Mouse (Mus musculus) bone marrow macrophage, adult 2 months (primary cell): Measurements from ENCODE around the gene Bud23. TPM values are rescaled to one million over a fixed set of nuclear protein-coding genes. Genes with fewer than 3 reads are reported as not detected.

Experiments
- H3K27ac ChIP-seq: 2 replicates; pipeline ENCODE4 v1.5.1; 2012; ENCODE audit warnings: low read depth, low read length; ENCODE audit not compliant: insufficient read depth
- H3K4me1 ChIP-seq: 2 replicates; pipeline ENCODE4 v1.6.1; 2012; ENCODE audit warnings: low read length; ENCODE audit not compliant: control insufficient read depth, insufficient read depth
- H3K4me3 ChIP-seq: 2 replicates; pipeline ENCODE4 v1.5.1; 2012; ENCODE audit warnings: mild to moderate bottlenecking, low read length, moderate library complexity; ENCODE audit not compliant: insufficient read depth
- CTCF ChIP-seq: IDR thresholded peaks from 2 replicates; pipeline ENCODE4 v1.5.1; 2012; ENCODE audit warnings: low read depth, mild to moderate bottlenecking, low read length, moderate library complexity
- POLR2A ChIP-seq: IDR thresholded peaks from 2 replicates; pipeline ENCODE4 v1.6.1; 2012; ENCODE audit warnings: mild to moderate bottlenecking, low read depth, low read length, borderline replicate concordance
- polyA plus RNA-seq: library from polyadenylated mRNA; stranded (reverse); fragments of >200 nt; gene quantifications from 2 replicates; pipeline ENCODE4 v1.2.4, GENCODE M21; 2012; ENCODE audit not compliant: missing spikeins, insufficient read depth, insufficient read length

Gene Bud23
- polyA plus RNA-seq, 1 experiment = 45.0 TPM

GRCm38 (mm10) chr5:135009590-135010319, 55.0 kb downstream of the Bud23 start:
- H3K4me1 ChIP-seq = peaks cover 9% of the 10 kb centered on the region
- TF ChIP-seq CTCF (no peak), POLR2A (0 out of 2 replicates have a peak, but pooled peaks have one; percentile 14)
- peak overlapping the region; percentile 79 for H3K4me3 ChIP-seq
- peak overlapping the region; percentile 90 for H3K27ac ChIP-seq

- H3K4me1 ChIP-seq = peaks cover 9% of the 10 kb centered on the region
- TF ChIP-seq CTCF (no peak), POLR2A (no peak)
- peak within 1 kb of the TSS; percentile 90 for H3K27ac ChIP-seq
- peak within 1 kb of the TSS; percentile 79 for H3K4me3 ChIP-seq
Measured at GRCm38 (mm10) chr5:135008671-135009589, 55.8 kb downstream of the Bud23 start, which contains the start of gene Abhd11. Gene Abhd11, plus strand, starts transcription at chr5:135009152.

GRCm38 (mm10) chr5:135007802-135008571, 56.8 kb downstream of the Bud23 start:
- TF ChIP-seq POLR2A (no peak), CTCF (no peak)
- peak overlapping the region; percentile 58 for H3K27ac ChIP-seq
- peak overlapping the region; percentile 57 for H3K4me3 ChIP-seq
- H3K4me1 ChIP-seq = peaks cover 9% of the 10 kb centered on the region

Other genes with a start within 250 kb of the Bud23 start
- gene Tmem270, start 158.2 kb downstream of the Bud23 start, polyA plus RNA-seq = not detected in 2 replicates
- not detected in 2 replicates for gene Cldn13, start 149.4 kb downstream of the Bud23 start, polyA plus RNA-seq
- 7.0 and 8.4 TPM in 2 replicates for gene Mettl27, start 132.6 kb downstream of the Bud23 start, polyA plus RNA-seq
- not detected in 2 replicates for gene Cldn4, start 118.0 kb downstream of the Bud23 start, polyA plus RNA-seq
- not detected in 2 replicates for gene Cldn3, start 78.7 kb downstream of the Bud23 start, polyA plus RNA-seq
- 12.2 and 13.0 TPM in 2 replicates for gene Abhd11, start 55.8 kb downstream of the Bud23 start, polyA plus RNA-seq
- 0.76 and 0.84 TPM in 2 replicates for gene Stx1a, start 41.5 kb downstream of the Bud23 start, polyA plus RNA-seq
- gene Dnajc30, start 757 bp downstream of the Bud23 start, polyA plus RNA-seq = 21.6 and 22.4 TPM in 2 replicates
- gene Vps37d, start 13.3 kb upstream of the Bud23 start, polyA plus RNA-seq = not detected in 2 replicates
- not detected in 2 replicates for gene Mlxipl, start 24.9 kb upstream of the Bud23 start, polyA plus RNA-seq
- 5.9 and 6.2 TPM in 2 replicates for gene Tbl2, start 84.7 kb upstream of the Bud23 start, polyA plus RNA-seq
- 48.9 and 57.6 TPM in 2 replicates for gene Bcl7b, start 103.3 kb upstream of the Bud23 start, polyA plus RNA-seq
- gene Baz1b, start 122.3 kb upstream of the Bud23 start, polyA plus RNA-seq = 57.5 and 58.9 TPM in 2 replicates
- gene Fzd9, start 186.3 kb upstream of the Bud23 start, polyA plus RNA-seq = not detected in 2 replicates